Mouse (Mus musculus) T-helper 2 cell (primary cell): ENCODE measurements around the gene Frem1.

Source experiments
- in situ Hi-C: fragments of 300-600 bp; cut with MboI, MseI; formaldehyde crosslinking; loops from one replicate; pipeline ENCODE4 v1.15.1; 2025; ENCODE audit warnings: high pct_unique_total_duplicates

Frem1 gene

DNA sequence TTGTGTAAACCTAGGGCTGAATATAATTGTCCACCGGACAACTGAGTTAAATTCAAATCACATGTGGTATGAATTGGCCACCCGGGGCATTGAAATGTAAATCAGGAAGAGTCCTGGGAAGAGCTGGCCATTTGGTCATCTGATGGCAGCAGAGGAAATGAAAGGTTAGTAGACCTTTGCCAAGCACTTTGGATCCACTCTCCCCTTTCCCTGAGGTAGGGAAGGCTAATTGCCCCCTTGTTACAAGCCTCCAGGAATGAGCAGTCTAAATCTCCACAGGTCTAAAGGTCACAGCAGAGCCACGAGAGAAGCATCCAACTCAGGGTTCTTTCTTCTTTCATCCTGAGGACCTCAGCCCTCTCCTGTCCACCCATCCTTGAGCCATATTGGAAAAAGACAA, 20.5 kb downstream of the Frem1 start:
- in situ Hi-C loops: no loop called here

DNA sequence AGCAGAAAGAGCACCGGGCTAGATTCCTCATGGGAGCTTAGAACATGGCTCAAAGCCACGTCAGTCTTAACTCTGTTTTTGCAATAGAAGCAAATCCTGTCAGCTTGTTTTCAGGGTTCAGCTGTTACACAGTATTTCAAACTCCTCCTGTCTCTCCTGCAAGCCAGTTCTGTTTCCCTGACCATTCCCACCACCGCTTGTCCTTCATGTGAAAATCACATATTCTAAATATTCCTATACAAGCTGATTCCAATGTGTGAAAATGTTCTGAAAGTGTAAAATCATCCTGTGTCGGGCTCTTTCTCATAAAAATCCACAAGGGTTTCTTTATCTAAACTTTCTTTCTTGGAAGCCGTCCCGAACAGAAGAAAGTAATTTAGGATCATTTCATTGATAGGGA, 22.0 kb downstream of the Frem1 start:
- in situ Hi-C loops: no loop called here

DNA sequence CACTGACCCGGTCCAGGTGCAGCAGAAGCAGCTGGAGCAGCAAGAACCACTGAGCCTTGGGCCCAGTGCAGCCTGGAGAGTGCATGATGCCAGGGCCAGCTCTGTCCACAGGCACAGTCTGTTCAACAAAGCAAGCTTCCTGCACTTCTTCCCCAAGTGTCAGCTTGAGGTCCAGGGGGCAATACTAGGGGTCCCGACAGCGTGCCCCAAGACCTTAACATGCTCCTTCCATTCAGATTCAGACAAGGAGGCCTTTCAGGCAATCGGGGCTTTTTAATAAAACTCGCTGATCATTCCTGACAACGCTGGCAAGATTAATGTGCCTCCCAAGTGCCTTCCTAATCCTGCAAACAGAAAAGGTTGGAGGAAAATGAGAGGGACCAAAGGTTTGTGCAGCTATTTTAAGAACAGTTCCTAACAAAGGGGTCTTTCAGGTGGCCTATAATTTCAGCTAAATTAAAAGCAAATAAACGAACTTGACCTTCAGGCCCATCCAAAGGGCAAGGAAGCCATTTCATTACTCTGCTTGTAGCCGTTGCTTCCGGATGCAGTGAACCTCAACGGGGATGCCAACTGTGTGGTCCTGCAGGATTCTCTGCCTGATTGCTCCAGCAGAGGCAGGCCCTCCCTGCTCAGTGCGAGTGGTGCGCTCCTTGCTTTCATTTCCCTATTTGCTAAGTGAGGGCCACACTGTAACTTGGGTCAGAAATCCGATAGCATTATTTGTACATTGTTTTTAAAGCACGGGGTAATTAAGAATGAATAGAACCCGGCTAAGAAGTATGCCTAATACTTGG, 31.2 kb downstream of the Frem1 start:
- in situ Hi-C loops: no loop called here

DNA sequence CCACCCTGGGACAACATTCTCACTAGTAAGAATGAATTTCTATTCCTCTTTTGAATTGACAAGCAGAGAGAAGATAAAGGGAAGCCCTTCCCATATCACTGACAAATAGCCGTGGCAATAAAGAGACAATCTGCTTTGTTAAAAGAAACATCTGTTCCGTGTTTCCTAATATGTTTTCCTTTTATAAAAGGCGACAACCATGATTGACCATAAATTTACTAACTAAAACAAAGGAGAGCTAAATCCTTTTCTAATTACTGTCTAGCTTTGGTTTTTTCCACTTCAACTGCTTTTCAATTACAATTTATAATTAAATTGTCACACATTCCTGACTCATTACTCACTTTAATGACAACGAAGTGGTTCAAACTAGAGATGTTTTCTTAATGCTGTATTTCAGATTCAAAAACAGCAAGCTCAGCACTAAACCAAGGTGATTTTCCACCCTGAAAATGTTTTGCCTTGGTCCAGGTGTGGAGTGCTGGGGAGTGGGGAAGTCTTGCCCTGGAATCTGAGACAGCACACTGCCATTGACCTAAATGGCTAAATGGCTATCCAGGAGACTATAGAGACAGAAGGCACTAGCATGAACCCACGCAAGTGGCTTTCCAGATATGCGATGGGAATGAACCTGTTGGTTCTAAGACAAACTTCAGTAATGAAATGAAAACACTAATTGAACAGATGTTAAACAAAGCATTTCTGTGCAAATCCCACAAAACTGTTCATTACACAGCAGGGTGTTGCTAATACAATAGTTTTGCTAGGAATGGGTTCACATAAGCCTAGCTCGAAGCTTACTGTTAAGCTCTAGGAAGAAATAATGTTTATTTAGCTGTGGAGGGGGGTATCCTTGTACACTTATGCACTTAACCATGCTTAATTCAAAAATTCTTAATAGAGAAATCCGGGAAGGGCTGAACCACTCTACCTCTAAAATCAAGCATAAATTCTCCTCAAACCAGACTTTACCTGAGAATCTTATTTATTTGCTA, 33.7 kb downstream of the Frem1 start:
- in situ Hi-C loops: no loop called here

DNA sequence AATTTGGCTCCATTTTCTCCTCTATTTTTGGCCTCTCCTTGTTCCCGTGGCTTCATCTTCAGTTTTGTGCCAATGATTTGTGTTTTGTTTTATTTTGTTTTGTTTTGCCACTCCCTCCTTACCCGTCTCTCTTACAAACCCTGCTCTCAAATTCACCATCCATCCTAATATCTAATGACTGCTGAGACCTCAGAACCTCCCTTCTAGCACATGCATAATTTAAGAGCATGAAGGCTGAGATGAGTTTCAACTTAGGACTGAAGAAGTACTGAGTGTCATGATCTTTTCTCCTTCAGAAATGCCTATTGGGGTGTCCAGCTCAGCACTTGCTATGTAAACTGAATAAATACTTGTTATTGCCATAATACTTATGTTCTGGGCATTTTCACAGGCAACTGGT, 37.6 kb downstream of the Frem1 start:
- in situ Hi-C loops: no loop called here

DNA sequence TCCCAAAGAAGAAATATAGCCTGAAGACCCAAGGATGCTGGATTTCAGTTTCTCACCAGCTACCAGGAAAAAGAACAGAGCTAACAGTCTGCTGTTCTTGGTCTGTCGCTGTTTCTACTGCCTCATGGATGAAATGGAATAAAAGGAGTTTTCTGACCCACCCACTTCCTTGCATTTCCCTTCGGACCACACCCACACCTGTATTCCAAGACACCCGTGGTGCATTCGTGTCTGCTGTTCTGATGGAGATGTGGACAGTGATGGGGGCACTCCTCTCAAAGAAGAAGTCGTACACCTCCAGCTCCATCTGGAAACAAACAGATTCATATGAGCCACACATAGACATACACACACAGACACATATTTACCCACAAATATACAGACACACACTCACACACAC, 48.1 kb downstream of the Frem1 start:
- in situ Hi-C loops: no loop called here

DNA sequence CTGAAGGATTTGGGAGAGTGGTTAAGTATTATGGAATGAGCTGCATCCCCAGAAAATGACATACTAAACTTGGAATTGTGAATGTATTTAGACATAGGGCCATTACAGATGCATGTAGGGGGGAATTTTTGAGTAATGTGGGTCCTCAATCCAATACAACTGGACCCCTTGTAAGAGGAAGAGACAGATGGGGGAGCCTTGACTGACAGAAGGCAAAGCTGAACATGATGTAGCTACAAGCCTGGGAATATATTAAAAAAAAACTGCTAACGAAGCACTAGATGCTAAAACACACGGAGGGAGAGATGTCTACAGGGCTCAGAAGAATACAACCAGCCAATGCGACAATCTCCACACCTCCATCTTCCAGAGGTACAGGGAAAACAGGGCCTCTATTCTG, 60.1 kb downstream of the Frem1 start:
- in situ Hi-C loops: no loop called here

GRCm38 (mm10) chr4:82990973-82991695, 61.0 kb downstream of the Frem1 start:
- in situ Hi-C loops: no loop called here

DNA sequence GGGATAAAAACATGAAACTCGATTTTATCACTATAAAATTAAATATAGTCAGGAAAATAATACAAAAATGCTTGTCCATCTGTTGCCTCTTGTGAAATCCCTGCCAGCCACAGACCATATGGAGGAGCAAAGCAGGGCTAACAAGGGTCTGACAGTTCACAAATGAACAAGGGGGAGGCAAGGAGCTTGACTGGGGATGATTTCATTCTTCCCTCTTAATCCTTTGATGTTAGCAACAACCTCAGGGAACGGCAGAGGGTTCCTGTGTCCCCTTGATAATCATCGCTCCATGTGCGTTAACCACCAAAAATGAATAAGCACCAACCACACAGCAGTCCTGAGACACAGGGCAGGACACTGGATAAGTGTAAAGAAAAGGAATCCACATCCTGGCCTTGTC, 79.8 kb downstream of the Frem1 start:
- in situ Hi-C loops: no loop called here

DNA sequence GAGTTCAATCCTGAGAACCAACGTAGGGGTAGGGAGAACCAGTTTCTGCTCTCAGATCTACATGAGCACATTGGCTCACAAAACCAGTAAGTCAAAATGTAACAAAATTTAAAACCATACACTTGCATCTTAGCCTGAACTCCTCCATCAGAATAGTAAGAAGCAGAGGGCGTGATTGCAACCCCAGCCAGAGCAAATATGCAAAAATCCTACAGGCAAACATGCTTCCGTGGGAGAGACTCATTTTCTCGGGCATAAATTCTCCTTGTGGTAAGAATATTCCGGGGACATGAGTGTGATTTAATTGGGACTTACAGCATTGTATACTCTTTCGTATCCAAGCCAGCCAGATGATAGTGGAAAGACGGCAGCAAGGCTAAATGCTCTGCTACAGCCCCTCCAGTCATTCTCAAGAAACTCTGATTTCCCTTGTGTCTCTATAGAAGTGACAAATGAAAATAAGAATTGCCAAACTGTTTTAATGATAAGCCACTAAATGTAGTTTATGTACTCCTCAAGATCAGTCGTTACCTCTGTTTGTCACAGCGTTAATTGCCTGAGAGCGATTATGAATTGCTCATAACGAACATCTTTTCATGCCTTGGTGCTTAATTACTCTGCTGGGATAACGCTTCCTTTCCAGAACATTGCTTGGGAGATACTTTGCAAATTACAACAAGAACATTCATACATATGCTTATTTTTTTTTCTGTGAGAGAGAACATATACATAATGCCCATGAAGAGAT, 81.1 kb downstream of the Frem1 start:
- in situ Hi-C loops: no loop called here

DNA sequence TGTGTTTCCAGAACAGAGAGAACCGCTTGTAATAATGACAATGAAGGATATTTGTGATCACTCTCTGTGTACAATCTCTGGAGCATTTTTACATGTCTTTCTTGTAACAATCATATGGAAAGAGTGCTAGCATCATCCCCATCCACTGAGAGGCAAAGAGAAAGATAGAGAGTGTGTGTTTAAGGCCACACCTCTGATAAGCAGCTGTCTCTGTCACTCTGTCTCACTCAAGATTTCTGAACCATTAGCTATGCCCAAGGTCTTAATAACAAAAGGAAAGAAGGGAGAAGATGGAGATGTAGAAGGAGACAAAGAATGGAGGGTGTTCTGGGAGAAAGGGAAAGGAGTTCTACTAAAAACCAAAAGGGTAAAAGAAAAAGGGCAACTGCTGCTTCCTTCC, 91.1 kb downstream of the Frem1 start:
- in situ Hi-C loops: no loop called here

DNA sequence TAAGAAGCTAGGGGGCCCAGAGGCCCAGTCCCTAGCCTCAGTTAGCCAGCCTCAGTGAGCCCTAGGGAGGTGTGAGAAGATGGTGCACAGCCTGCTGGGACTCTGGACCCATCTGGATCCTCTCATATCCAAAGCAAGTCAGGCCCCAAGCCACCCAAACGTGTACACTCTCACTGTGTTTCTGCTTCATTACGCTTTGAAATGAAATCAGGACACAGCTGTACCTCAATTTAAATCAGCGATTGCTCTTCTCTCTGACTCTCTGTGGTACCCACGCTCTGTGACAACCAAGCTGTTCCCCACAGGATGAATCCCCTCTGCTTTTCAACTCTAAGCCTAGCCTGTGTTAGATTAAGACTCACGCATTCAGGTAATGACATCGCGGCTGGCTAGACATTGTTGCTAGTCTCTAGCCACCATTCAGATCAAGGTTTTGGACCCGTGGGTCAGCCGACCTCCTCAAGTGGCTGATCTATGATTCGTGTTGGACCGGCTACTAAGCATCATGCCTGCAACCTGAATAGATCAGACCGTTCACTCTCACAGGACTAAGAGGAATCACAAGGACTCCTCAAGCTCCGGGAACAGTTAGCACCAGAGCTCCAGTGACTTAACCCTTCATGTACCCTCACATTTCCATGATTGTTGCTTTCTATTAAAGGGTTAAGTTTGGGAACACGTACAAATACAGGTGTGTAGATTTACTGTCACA, 94.2 kb downstream of the Frem1 start:
- in situ Hi-C loops: no loop called here

GRCm38 (mm10) chr4:82953992-82954391, 98.1 kb downstream of the Frem1 start:
- in situ Hi-C loops: no loop called here

- in situ Hi-C loops: loop anchor here (25.0 kb wide), 2 partner anchors 312 to 1362 kb away; no protein-coding TSS in a partner anchor
Observed at GRCm38 (mm10) chr4:82949511-82949910, 102.6 kb downstream of the Frem1 start.

DNA sequence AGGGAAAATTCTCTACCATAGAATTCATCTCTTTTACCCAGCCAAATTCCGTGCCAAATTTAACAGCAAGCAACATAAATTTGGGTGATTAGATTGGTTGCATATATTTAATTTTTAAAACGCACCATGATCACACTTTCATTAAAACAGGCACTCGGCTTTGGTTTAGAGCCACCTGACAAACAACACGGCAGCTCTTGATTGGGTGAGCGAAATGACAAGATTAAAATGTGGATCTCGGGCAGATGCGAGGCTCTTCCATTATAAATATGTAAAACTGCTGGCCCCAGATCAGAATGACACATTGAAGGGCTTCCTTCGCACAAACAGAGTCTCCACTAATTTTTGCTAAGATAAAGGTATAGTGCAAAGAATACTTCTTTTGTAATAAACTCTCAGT, 105.4 kb downstream of the Frem1 start:
- in situ Hi-C loops: loop anchor here (25.0 kb wide), 2 partner anchors 309 to 1359 kb away; no protein-coding TSS in a partner anchor

DNA sequence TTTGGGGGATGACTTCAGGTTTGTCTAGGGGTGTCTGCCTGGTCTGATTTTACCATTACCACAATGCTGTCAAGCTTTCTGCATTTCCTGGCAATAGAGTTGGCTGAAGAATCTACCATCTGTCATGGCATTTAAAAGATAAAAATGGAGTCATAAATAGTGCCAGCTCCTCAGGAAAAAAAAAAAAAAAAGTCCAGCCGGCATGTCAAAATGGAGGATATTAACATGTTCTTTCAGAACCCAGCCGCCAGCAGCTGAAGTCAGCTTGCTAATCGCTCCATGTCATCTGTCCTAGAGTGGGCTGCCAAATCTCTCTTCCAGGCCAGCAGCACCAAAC, 105.9 kb downstream of the Frem1 start:
- in situ Hi-C loops: loop anchor here (25.0 kb wide), 2 partner anchors 309 to 1359 kb away; no protein-coding TSS in a partner anchor

- in situ Hi-C loops: loop anchor here (25.0 kb wide), 2 partner anchors 308 to 1358 kb away; no protein-coding TSS in a partner anchor
Observed at GRCm38 (mm10) chr4:82945572-82946275, 106.4 kb downstream of the Frem1 start.

- in situ Hi-C loops: loop anchor here (25.0 kb wide), 2 partner anchors 303 to 1353 kb away; no protein-coding TSS in a partner anchor
Observed at GRCm38 (mm10) chr4:82940680-82941079, 111.5 kb downstream of the Frem1 start.

DNA sequence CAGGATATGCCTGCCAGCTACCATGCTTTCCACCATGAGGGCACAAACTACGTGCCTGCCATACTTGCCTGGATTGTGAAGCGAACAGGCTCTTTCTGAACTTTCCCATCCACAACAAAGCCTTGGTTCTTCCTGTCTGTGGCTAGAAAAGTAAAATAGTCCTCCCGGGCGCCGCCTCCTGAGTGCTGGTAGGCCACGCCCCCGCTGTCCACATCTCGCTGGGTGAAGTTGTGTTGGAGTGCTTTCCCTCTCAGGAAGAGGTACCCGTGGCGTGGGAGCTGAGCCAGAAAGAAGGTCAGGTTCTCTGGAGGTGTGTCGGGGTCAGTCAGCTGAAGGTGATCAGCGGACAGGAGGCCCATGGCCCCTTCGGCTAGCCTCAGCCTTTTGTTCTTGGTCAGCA, 111.9 kb downstream of the Frem1 start:
- in situ Hi-C loops: loop anchor here (25.0 kb wide), 2 partner anchors 303 to 1353 kb away; no protein-coding TSS in a partner anchor
